Mouse (Mus musculus): ENCODE measurements around the gene Tusc2.

Gene Tusc2

GRCm38 (mm10) chr9:107593101-107593976 lies 30.3 kb downstream of the Tusc2 start:
- DNase-seq, result no peak

DNA sequence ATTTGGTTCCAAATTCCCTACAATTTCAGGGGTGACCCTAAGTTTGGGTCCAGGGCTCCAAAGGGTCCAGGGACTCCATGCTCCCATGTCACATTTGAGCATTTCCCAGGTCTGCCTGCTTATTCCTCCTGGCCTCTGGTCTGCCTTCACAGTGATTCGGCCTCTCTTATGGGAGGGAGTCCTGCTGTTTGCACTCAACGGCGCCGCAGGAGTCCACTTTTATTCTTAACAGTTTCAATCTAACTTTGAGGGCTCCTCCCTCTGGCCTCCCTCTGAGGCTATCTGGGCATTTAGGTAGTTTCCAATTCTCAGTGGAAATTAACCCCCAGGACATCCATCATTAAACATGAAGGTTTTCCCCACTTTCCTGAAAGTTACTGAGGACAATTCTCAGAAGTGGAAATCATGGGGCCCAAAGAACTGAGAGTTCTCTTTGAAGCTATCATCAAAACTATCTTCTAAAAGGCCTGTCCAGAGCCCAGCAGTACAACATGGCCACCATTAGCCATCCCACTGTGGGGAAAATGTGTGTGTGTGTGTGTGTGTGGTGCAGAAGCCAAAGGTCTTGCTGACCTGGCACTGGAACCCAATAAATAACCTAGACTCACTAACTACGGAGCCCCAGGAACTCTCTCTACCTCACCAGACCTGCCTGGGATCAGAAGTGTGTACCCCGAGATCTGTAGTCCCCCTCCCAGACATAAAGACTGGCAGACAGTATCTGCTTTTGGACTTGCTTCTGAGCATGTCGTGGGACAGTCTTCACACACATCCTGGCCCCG lies 31.4 kb downstream of the Tusc2 start:
- DNase-seq, result no peak

GRCm38 (mm10) chr9:107596619-107597569 lies 33.8 kb downstream of the Tusc2 start:
- DNase-seq, result no peak

DNA sequence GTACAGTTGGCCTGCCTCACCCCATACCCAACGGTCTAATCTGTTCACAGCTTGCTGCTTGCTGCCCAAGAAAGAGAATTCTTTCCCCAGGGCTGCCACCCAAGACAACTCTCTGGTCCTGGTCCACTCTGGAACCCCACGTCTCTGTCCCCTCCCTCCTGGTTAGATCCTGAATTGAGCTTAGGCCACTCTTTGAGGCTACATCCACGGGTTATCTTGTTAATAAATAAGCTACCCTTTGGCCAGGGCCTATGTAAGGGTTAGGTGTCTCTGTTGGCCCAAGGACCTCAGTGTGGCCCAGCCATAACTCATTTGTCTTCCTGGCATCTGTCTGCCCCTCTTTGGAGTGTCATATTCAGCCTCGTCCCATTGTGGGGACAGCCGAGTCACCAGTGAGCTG lies 35.3 kb downstream of the Tusc2 start:
- DNase-seq, result no peak

DNA sequence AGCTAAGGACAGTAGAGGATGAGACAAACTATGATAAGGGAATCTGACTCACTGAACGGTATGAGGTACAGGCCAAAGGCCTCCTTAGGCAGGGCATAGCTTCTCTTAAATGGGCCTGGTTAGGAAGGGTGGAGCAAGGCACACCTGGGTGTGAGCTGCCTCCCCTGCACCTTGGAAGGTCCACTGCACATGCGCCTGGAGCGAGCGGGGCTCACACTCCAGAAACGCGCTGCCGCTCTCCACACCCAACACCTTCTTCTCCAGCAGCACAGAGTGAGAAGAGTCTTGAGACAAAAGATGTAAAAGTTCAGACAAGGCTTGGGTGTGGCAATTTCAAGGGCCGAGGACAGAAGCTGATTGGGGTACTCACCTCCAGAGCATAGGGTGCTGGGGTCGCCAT lies 36.4 kb downstream of the Tusc2 start:
- DNase-seq, result no peak

DNA sequence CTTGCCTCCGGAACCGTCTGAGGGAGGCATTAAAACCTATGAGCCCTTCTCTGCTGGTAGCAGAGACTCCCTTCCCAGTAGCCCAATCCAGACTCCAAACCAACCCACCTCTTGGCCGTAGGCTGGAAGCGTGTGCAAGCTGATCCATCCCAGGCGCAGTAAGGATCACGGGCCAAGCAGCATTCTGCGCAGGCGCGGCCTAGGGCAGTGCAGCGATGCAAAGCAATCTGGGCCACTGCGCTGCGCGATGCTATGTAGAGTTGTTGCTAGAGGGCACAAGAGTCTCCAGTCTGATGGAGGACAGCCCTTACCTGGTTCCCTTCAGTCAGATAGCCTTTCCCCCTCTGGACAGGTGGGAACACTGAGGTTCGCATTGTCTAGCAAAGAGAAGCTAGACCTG lies 36.8 kb downstream of the Tusc2 start:
- peak; percentile 51 for DNase-seq

DNA sequence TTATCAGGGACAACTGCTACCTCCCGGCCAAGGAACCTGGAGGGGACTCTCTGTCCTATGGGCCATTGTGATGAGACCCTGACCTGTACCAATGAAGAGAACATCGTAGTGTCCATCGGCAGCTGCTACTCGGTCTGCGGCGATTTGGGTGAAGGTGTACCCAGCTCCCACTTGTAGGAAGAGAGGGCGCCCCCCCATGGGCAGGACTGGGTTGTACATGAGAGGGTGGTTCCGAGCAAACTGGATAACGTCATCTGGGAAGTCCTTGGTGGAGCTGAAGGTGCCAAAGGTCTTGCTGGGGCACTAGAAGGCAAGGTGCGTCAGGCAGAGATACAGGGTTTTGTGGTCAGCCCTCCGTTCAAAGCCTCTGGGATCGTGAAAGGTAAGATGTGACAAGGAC lies 37.7 kb downstream of the Tusc2 start:
- peak; percentile 66 for DNase-seq

DNA sequence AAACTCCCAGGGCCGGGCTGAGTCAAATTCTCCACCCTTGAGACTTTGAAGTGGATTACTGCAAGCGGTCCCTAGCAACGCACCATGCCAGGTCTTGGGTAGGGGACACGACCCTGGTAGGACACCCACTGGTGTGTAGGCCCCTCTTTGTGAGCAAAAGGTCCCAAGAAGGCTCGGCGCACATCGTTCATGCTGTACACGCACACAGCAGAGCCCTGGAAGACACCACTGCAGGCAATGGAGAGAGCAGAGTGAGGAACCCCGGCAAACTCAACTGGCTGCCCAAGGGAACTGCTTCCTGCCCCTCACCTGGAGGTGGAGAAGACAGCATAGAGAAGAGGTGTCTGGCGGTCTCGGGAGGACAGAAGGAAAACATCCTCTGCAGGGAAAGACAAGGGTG lies 38.2 kb downstream of the Tusc2 start:
- peak; percentile 29 for DNase-seq

- DNase-seq, result peak; percentile 97
Measured at GRCm38 (mm10) chr9:107602068-107602648, 39.1 kb downstream of the Tusc2 start.

GRCm38 (mm10) chr9:107603251-107603650 lies 40.2 kb downstream of the Tusc2 start:
- DNase-seq, result no peak

DNA sequence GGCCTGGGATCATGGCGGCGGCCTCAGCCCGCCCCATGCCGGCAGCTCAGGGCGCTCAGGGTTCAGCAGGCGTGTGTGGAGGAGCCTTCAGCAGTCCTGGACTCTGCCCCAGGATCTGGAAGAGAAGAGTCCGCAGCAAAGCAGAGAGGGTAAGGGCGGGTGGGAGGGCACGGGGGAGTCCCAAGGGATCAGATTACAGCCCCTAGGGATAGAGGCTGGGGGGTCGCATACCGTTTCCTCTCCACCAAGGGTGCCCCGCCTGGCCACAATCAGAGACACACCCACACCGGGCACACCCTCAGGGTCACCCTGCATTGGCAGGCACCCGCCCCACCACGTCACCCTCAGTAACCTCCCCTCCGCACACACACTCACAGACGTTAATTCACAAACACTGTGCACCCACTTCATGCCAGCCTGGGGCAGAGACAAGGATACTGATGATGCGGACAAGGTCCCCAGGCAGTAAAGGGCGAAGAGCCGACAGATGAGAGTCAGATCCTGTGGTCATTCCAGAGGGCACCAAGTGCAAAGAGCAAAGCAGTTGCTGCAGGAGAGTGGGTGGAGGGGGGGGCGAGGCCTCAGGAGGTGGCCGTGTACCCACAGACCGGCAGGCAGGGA lies 42.1 kb downstream of the Tusc2 start:
- no peak for DNase-seq

DNA sequence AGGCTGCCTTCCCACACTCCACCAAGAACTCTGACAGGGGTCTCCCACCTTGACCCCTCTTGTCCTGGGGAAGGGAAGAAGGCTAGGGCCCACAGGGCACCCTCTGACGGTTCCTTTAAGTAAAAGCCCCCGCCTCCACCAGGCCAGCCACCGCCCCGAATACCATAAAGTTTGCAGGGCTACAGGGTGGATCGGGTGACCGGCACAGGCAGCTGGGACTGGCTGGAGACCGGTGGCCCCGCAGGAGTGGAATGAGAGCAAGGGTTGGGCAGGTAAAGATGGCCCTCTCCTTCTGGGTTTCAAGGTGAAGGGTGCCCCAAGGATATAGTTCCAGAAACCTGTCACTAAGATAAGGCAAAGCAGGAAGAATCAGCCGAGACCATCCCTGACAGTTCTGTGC lies 43.5 kb downstream of the Tusc2 start:
- no peak for DNase-seq

GRCm38 (mm10) chr9:107607036-107607435 lies 44.0 kb downstream of the Tusc2 start:
- DNase-seq, result no peak

DNA sequence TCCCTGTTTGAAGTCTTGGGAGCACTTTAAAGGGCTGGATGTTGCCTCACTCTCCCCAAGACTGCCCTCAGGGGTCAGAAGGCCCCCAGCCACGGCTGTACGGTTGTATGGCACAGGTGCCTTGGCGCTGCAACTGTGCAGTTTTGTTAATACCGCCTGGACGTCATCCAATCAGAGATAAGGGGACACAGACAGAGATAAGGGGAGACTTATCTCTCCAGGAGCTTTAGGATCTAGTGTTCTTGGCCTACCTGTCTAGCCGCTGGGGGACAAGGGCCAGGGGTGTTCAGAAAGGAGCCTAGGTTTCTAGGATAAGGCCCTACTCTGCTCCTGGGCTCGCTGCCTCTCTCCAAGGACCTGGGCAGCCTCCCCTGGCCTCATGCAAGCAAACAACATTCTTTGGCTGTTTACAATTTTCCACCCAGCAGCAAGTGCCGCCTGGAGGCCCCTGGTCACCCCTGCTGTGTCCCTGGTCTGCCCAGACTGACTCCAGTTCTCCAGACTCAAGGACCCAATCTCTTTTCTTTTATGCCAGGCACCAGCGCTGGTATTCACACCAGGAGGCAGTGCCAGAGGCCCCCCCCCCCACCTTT lies 44.7 kb downstream of the Tusc2 start:
- DNase-seq, result no peak

- DNase-seq, result no peak
Measured at GRCm38 (mm10) chr9:107608741-107609432, 45.8 kb downstream of the Tusc2 start, which contains the start of gene Sema3b. Sema3b (minus strand) TSS chr9:107609229.

- no peak for DNase-seq
Measured at GRCm38 (mm10) chr9:107609433-107609830, 46.4 kb downstream of the Tusc2 start.

- no peak for DNase-seq
Measured at GRCm38 (mm10) chr9:107611456-107612190, 48.6 kb downstream of the Tusc2 start.

GRCm38 (mm10) chr9:107612191-107612944 lies 49.3 kb downstream of the Tusc2 start:
- peak; percentile 99 for DNase-seq

DNA sequence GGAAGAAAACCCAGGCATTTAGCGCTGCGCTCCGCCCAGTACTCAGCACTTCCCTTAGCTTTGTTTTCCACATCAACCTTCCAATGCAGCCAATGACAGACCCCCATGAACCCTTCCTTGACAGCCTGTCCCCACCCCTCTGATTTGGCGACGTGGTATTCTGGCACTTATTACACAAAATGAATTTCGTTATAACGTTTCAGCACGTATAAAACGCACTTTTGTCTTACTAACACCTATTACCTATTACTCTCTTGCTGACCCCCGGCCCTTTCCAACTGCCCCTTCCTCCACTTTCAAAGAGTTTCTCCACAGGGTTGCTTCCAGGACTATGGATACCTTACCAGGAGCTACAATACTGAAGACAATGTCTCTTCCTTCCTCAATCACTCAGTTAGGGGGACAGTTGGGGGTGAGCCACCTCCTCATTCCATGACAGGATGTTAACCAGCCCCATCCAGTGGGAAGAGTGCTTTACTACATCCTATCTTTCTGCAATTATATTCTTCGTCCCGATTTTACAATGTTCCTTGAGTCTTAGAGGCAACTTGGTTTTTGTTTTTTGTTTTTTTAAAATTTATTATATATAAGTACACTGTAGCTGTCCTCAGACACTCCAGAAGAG lies 50.0 kb downstream of the Tusc2 start:
- DNase-seq, result no peak
